Mouse (Mus musculus) CH12.LX (cell line): ENCODE data around the gene Tbl1xr1. TPM values are rescaled to one million over a fixed set of nuclear protein-coding genes. Genes with fewer than 3 reads are reported as not detected.

Source experiments
- DNase-seq: peaks from one replicate; pipeline ENCODE4 v3.0.0-alpha.2; 2013; ENCODE audit errors: extremely low read depth
- H3K27ac ChIP-seq: 2 replicates; pipeline ENCODE4 v1.5.1; 2012; ENCODE audit warnings: low read depth, mild to moderate bottlenecking, control low read depth, moderate library complexity; ENCODE audit not compliant: insufficient read depth
- H3K27me3 ChIP-seq: replicated peaks from 2 replicates; pipeline ENCODE3; 2012; ENCODE audit warnings: inconsistent platforms
- H3K36me3 ChIP-seq, 2 experiments: replicated peaks in 1 of 2; 2 replicates each; pipeline versions ENCODE3 to v1.6.1; 2012; ENCODE audit warnings: inconsistent platforms in 1 of 2, low read length in 1 of 2, mild to moderate bottlenecking in 1 of 2, mixed read lengths in 1 of 2, moderate library complexity in 1 of 2; ENCODE audit not compliant: control insufficient read depth in 1 of 2, insufficient read depth in 1 of 2
- H3K4me1 ChIP-seq, 2 experiments: 2 replicates each; pipeline ENCODE4 v1.6.1; 2012; ENCODE audit warnings: inconsistent platforms in 1 of 2, moderate library complexity in 1 of 2; ENCODE audit not compliant: insufficient read depth in 2 of 2, control insufficient read depth in 1 of 2
- H3K4me2 ChIP-seq: 2 replicates; pipeline ENCODE4 v1.6.1; 2012; ENCODE audit warnings: low read depth, mild to moderate bottlenecking, control low read depth; ENCODE audit not compliant: poor library complexity, insufficient read depth, severe bottlenecking
- H3K4me3 ChIP-seq, 3 experiments: fragments of 150-350 bp in 1 of 3; sonication (generic) in 1 of 3; replicated peaks in 1 of 3; 2 replicates each; pipeline versions ENCODE3 to v1.5.1; 2011 to 2012; ENCODE audit warnings: low read depth in 2 of 3, low read length in 2 of 3, mild to moderate bottlenecking in 2 of 3, moderate library complexity in 2 of 3, control low read depth in 1 of 3, improper control_type of control experiment in 1 of 3, inconsistent platforms in 1 of 3, mixed read lengths in 1 of 3; ENCODE audit not compliant: poor library complexity in 1 of 3
- H3K79me2 ChIP-seq: replicated peaks from 2 replicates; pipeline ENCODE4 v1.6.1; 2012; ENCODE audit warnings: mild to moderate bottlenecking, moderate library complexity; ENCODE audit not compliant: control insufficient read depth, poor library complexity, insufficient read depth, severe bottlenecking; ENCODE audit errors: extremely low read depth
- H3K9ac ChIP-seq: 2 replicates; pipeline ENCODE4 v1.6.1; 2012; ENCODE audit warnings: low read depth, mild to moderate bottlenecking, control low read depth, moderate library complexity; ENCODE audit not compliant: insufficient read depth
- H3K9me3 ChIP-seq: replicated peaks from 2 replicates; pipeline ENCODE3; 2012; ENCODE audit warnings: low read length, inconsistent platforms, mixed read lengths
- CHD1 ChIP-seq: IDR thresholded peaks from 2 replicates; pipeline ENCODE4 v1.6.1; 2012; ENCODE audit warnings: low read depth, low read length, improper control_type of control experiment, inconsistent platforms
- CHD2 ChIP-seq: IDR thresholded peaks from 2 replicates; pipeline ENCODE4 v1.6.1; 2011; ENCODE audit warnings: low read length, improper control_type of control experiment
- CTCF ChIP-seq, 2 experiments: IDR thresholded peaks in 1 of 2; conservative IDR thresholded peaks in 1 of 2; 2 replicates each; pipeline ENCODE4 v1.5.1; 2011 to 2012; ENCODE audit warnings: low read depth in 2 of 2, low read length in 2 of 2, improper control_type of control experiment in 1 of 2, inconsistent platforms in 1 of 2, mild to moderate bottlenecking in 1 of 2, moderate library complexity in 1 of 2
- E2F4 ChIP-seq: IDR thresholded peaks from 2 replicates; pipeline ENCODE4 v1.6.1; 2011; ENCODE audit warnings: low read depth, low read length, improper control_type of control experiment; ENCODE audit not compliant: insufficient replicate concordance
- EP300 ChIP-seq: IDR thresholded peaks from 2 replicates; pipeline ENCODE4 v1.6.1; 2011; ENCODE audit warnings: low read length, improper control_type of control experiment
- ETS1 ChIP-seq: conservative IDR thresholded peaks from 2 replicates; pipeline ENCODE4 v1.6.1; 2012; ENCODE audit warnings: low read depth, mild to moderate bottlenecking, inconsistent platforms, low read length, improper control_type of control experiment, moderate library complexity
- GABPA ChIP-seq: IDR thresholded peaks from 2 replicates; pipeline ENCODE4 v1.6.1; 2012; ENCODE audit warnings: low read depth, low read length, improper control_type of control experiment, inconsistent platforms; ENCODE audit not compliant: insufficient replicate concordance
- HCFC1 ChIP-seq: IDR thresholded peaks from 2 replicates; pipeline ENCODE4 v1.6.1; 2012; ENCODE audit warnings: low read depth, mild to moderate bottlenecking, inconsistent platforms, low read length, improper control_type of control experiment
- IRF4 ChIP-seq: IDR thresholded peaks from 2 replicates; pipeline ENCODE4 v1.6.1; 2014; ENCODE audit warnings: low read depth, mild to moderate bottlenecking, inconsistent platforms, low read length, improper control_type of control experiment
- JUN ChIP-seq: IDR thresholded peaks from 2 replicates; pipeline ENCODE4 v1.6.1; 2011; ENCODE audit warnings: low read depth, mild to moderate bottlenecking, low read length, improper control_type of control experiment, moderate library complexity; ENCODE audit not compliant: insufficient read depth
- KAT2A ChIP-seq: IDR thresholded peaks from 2 replicates; pipeline ENCODE4 v1.6.1; 2012; ENCODE audit warnings: low read length, improper control_type of control experiment, inconsistent platforms; ENCODE audit not compliant: insufficient replicate concordance
- MAZ ChIP-seq: IDR thresholded peaks from 2 replicates; pipeline ENCODE4 v1.6.1; 2012; ENCODE audit warnings: low read depth, mild to moderate bottlenecking, inconsistent platforms, low read length, improper control_type of control experiment, moderate library complexity
- MXI1 ChIP-seq: IDR thresholded peaks from 2 replicates; pipeline ENCODE4 v1.6.1; 2011; ENCODE audit warnings: mild to moderate bottlenecking, low read depth, low read length, improper control_type of control experiment
- MYC ChIP-seq: IDR thresholded peaks from 2 replicates; pipeline ENCODE4 v1.6.1; 2011; ENCODE audit warnings: low read depth, mild to moderate bottlenecking, improper control_type of control experiment, low read length
- NELFE ChIP-seq: IDR thresholded peaks from 2 replicates; pipeline ENCODE4 v1.6.1; 2011; ENCODE audit warnings: low read depth, low read length, improper control_type of control experiment
- PAX5 ChIP-seq: IDR thresholded peaks from 2 replicates; pipeline ENCODE4 v1.6.1; 2012; ENCODE audit warnings: low read length, inconsistent platforms, mixed read lengths
- POLR2AphosphoS2 ChIP-seq: IDR thresholded peaks from 2 replicates; pipeline ENCODE4 v1.6.1; 2011; ENCODE audit warnings: low read depth, low read length, improper control_type of control experiment
- RCOR1 ChIP-seq: conservative IDR thresholded peaks from 2 replicates; pipeline ENCODE4 v1.6.1; 2012; ENCODE audit warnings: low read depth, mild to moderate bottlenecking, inconsistent platforms, low read length, improper control_type of control experiment
- SMC3 ChIP-seq: IDR thresholded peaks from 2 replicates; pipeline ENCODE4 v1.6.1; 2011; ENCODE audit warnings: low read depth, low read length, improper control_type of control experiment
- TCF12 ChIP-seq: IDR thresholded peaks from 2 replicates; pipeline ENCODE4 v1.6.1; 2014; ENCODE audit warnings: low read depth, mild to moderate bottlenecking, inconsistent platforms, low read length, improper control_type of control experiment
- UBTF ChIP-seq: IDR thresholded peaks from 2 replicates; pipeline ENCODE4 v1.6.1; 2012; ENCODE audit warnings: low read depth, mild to moderate bottlenecking, inconsistent platforms, low read length, improper control_type of control experiment, moderate library complexity
- USF2 ChIP-seq: conservative IDR thresholded peaks from 2 replicates; pipeline ENCODE4 v1.6.1; 2011; ENCODE audit warnings: low read depth, low read length, improper control_type of control experiment
- ZC3H11A ChIP-seq: IDR thresholded peaks from 2 replicates; pipeline ENCODE4 v1.6.1; 2012; ENCODE audit warnings: low read depth, mild to moderate bottlenecking, inconsistent platforms, low read length, improper control_type of control experiment
- ZKSCAN1 ChIP-seq: IDR thresholded peaks from 2 replicates; pipeline ENCODE4 v1.6.1; 2012; ENCODE audit warnings: low read depth, inconsistent platforms, low read length, improper control_type of control experiment, borderline replicate concordance
- ZMIZ1 ChIP-seq: IDR thresholded peaks from 2 replicates; pipeline ENCODE4 v1.6.1; 2012; ENCODE audit warnings: low read depth, mild to moderate bottlenecking, inconsistent platforms, low read length, improper control_type of control experiment
- dilution Hi-C: fragments of 300-500 bp; cut with MboI; formaldehyde crosslinking; loops from 2 replicates; pipeline ENCODE4 v1.14.3; 2020; ENCODE audit warnings: low sequenced_read_pairs; ENCODE audit not compliant: extremely low pct_unique_long_range_greater_than_20kb, extremely low pct_ligation_motif_present
- in situ Hi-C: fragments of 300-500 bp; cut with MboI; formaldehyde crosslinking; loops from 3 replicates; pipeline ENCODE4 v1.14.3; 2019; ENCODE audit warnings: low sequenced_read_pairs, low pct_ligation_motif_present, low pct_unique_long_range_greater_than_20kb, mixed read lengths
- polyA plus RNA-seq: library from polyadenylated mRNA; unstranded; fragments of >175 nt; gene quantifications from 2 replicates; pipeline ENCODE4 v1.2.1, GENCODE M21; 2012; ENCODE audit warnings: low read depth; ENCODE audit not compliant: insufficient read length
- total RNA-seq, 2 experiments: library from RNA; depleted of rRNA; stranded (reverse); fragments of 300-350 nt in 1 of 2; fragments of >200 nt in 1 of 2; gene quantifications; 2 replicates each; pipeline ENCODE4 v1.2.3; 2012 to 2014

The Tbl1xr1 gene
- total and polyA plus RNA-seq, 3 experiments, result 33.7 to 39.9 (median 38.3) TPM

DNA sequence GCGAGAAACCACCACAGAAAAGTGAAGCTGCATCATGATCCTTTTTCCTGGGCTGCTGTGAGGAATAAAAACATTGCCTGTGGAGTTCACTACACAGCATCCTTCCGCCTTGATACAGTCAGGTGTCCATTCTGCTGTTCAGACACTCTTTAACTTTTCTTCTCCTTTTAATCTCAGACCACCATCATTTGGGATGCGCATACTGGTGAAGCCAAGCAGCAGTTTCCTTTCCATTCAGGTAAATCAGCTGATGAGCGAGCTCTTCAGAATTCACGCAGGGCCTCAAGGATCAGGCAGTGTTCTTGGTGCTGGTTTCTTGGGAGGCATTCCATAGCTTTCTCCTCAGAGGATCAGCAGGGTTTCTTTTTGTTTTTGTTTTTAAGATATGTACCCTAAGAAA, 116.5 kb downstream of the Tbl1xr1 start:
- peaks cover 52 to 89% of the 10 kb centered on the region in 2 experiments for H3K36me3 ChIP-seq
- H3K9ac ChIP-seq, result no peak overlapping the region
- no peaks in the 10 kb centered on the region; the same call in 1 of the 2 replicates for H3K79me2 ChIP-seq
- no peak for DNase-seq
- H3K9me3 ChIP-seq, result peaks cover 3% of the 10 kb centered on the region
- H3K4me1 ChIP-seq, result no peaks in the 10 kb centered on the region
- no peak overlapping the region for H3K27ac ChIP-seq
- no peak for TF ChIP-seq NELFE
- no peak for TF ChIP-seq MYC
- TF ChIP-seq KAT2A, result no peak
- no peak for TF ChIP-seq CHD1
- TF ChIP-seq CTCF (conservative IDR thresholded peaks at IDR 0.05 in 1 of 2, IDR thresholded peaks at IDR 0.05 in 1 of 2; ENCODE audit: low read depth in 2 of 2, low read length in 2 of 2), result no peak
- no peak for TF ChIP-seq ZKSCAN1
- TF ChIP-seq TCF12, result no peak
- TF ChIP-seq E2F4, result no peak
- TF ChIP-seq USF2, result no peak
- TF ChIP-seq ZC3H11A, result no peak
- TF ChIP-seq PAX5, result no peak
- TF ChIP-seq GABPA, result no peak
- no peak for TF ChIP-seq ZMIZ1
- no peak overlapping the region for H3K4me2 ChIP-seq
- H3K4me3 ChIP-seq, result no peak overlapping the region
- H3K27me3 ChIP-seq, result no peaks in the 10 kb centered on the region
- in situ Hi-C loops (no loop called here), dilution Hi-C loops (no loop called here)

DNA sequence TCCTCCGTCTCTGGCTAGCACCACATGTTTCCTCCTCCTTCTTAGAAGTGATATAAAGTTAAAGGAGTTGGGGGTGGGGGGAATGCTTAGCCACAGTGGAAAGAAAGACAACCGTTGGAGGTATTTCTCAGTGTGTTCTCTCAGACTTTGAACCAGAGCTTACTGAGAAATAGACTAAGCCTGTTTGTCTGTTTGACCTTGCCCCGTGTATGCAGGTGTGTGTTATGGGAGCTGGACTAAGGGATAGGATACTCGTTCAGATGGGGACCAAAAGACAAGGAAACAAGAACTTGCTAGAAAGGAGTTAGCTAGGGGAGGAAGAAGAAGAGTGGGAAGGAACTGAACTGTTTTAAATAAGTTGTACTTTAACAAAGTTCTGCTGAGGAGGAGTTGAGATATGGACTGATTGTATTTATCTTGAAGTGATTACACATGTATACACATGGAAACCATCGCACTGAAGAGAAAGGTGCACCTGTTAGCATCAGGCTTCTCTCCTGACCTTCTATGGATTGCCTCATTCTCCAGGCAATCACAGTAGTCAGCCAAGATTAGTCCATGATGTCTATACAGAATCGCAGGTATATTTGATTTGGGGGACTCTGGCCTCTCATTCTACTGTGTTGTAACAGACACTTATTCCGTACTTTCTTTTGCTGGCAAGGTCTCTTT, 117.9 kb downstream of the Tbl1xr1 start:
- H3K9ac ChIP-seq, result no peak overlapping the region
- dilution Hi-C loops, result no loop called here
- TF ChIP-seq RCOR1 (no peak), UBTF (no peak), EP300 (no peak), ETS1 (no peak), CHD1 (no peak), CTCF (conservative IDR thresholded peaks at IDR 0.05 in 1 of 2, IDR thresholded peaks at IDR 0.05 in 1 of 2; ENCODE audit: low read depth in 2 of 2, low read length in 2 of 2) (no peak), HCFC1 (no peak), ZMIZ1 (no peak), PAX5 (no peak), SMC3 (no peak), MXI1 (no peak), IRF4 (no peak), MAZ (no peak), MYC (no peak), CHD2 (no peak), POLR2AphosphoS2 (no peak), E2F4 (no peak), TCF12 (no peak), JUN (no peak)
- no peaks in the 10 kb centered on the region for H3K79me2 ChIP-seq
- no peak overlapping the region for H3K27ac ChIP-seq
- in situ Hi-C loops, result no loop called here
- no peak overlapping the region for H3K4me2 ChIP-seq
- H3K9me3 ChIP-seq, result peaks cover 3% of the 10 kb centered on the region
- no peaks in the 10 kb centered on the region; a peak in 1 of 4 replicates for H3K4me1 ChIP-seq
- H3K27me3 ChIP-seq, result no peaks in the 10 kb centered on the region
- no peak overlapping the region for H3K4me3 ChIP-seq
- H3K36me3 ChIP-seq, result peaks cover 57 to 90% of the 10 kb centered on the region in 2 experiments
- DNase-seq, result no peak
